In genomic region chr2:32165040-32165800, GRCm38 (mm10) we compare ENCODE assay signal across 9 mouse cellular contexts. TPM values are rescaled to one million over a fixed set of nuclear protein-coding genes. Genes with fewer than 3 reads are reported as not detected.
DNase-seq lines count a peak whose midpoint lies in the region; ATAC-seq and TF ChIP-seq lines count a peak whose summit lies in the region.
"Had no signal": no experiment of that assay in that cellular context is flagged by ENCODE, and none has a peak within 500 bp of the region (broad histone marks: within the 10 kb centered on the region; RNA-seq: fewer than 3 reads in every experiment).

No protein-coding gene starts in this region.

- peak; percentile 81 for DNase-seq in kidney, adult 2 months
- no peak for DNase-seq in kidney, postnatal 14 days
- no peak for DNase-seq in gastrocnemius, postnatal 10 days
- no peak for DNase-seq in cerebellum, adult 11 months
- DNase-seq: heart, adult 2 months had no signal

- ATAC-seq in liver, embryonic 15.5 days (ENCODE audit: insufficient read depth), result peak; percentile 67; the same call in 1 of the 2 replicates

- TF ChIP-seq CTCF in kidney, adult 2 months (conservative IDR thresholded peaks at IDR 0.05; ENCODE audit: insufficient read depth, insufficient read length, low read depth, low read length), result no peak
- TF ChIP-seq CTCF in E14TG2a.4 (conservative IDR thresholded peaks at IDR 0.05; ENCODE audit: low read length), result no peak
- TF ChIP-seq CTCF in bone marrow, adult 2 months (IDR thresholded peaks at IDR 0.05; ENCODE audit: control insufficient read depth, insufficient read depth, low read length), result no peak

- H3K4me2 ChIP-seq in liver, embryonic 15.5 days, result peak overlapping the region; percentile 42

- peak overlapping the region; percentile 3; the same call in 1 of the 2 replicates for H3K9ac ChIP-seq in liver, embryonic 15.5 days

- H3K9me3 ChIP-seq in E14TG2a.4 (ENCODE audit: low read length), result 0 out of 2 replicates have a peak, but pooled peaks cover 2% of the 10 kb centered on the region
- no peaks in the 10 kb centered on the region for H3K9me3 ChIP-seq in liver, embryonic 15.5 days (replicated peaks)

- no peaks in the 10 kb centered on the region for H3K27me3 ChIP-seq in kidney, adult 2 months (replicated peaks; ENCODE audit: control insufficient read depth, insufficient read depth, low read length)
- H3K27me3 ChIP-seq in E14TG2a.4 (ENCODE audit: insufficient read depth, low read length), result no peaks in the 10 kb centered on the region
- no peaks in the 10 kb centered on the region for H3K27me3 ChIP-seq in liver, embryonic 15.5 days

- no peak for TF ChIP-seq POLR2A in kidney, adult 2 months (IDR thresholded peaks at IDR 0.05; ENCODE audit: low read depth, low read length)
- TF ChIP-seq POLR2A in bone marrow, adult 2 months (IDR thresholded peaks at IDR 0.05; ENCODE audit: borderline replicate concordance, control insufficient read depth, low read depth, low read length), result no peak

- H3K4me3 ChIP-seq in kidney, adult 2 months (ENCODE audit: insufficient read depth, low read depth, low read length), result no peak overlapping the region
- peak overlapping the region; percentile 81 for H3K4me3 ChIP-seq in E14TG2a.4 (replicated peaks; ENCODE audit: low read length)
- no peak overlapping the region for H3K4me3 ChIP-seq in bone marrow, adult 2 months (replicated peaks; ENCODE audit: control insufficient read depth, low read depth, low read length)
- H3K4me3 ChIP-seq in liver, embryonic 15.5 days (replicated peaks), result no peak overlapping the region
- H3K4me3 ChIP-seq: heart, adult 2 months had no signal

- H3K27ac ChIP-seq in kidney, adult 2 months (ENCODE audit: insufficient read depth, low read depth, low read length), result no peak overlapping the region
- peak overlapping the region; percentile 45; the same call in 1 of the 2 replicates for H3K27ac ChIP-seq in bone marrow, adult 2 months (ENCODE audit: control insufficient read depth, insufficient read depth, low read depth, low read length, poor library complexity)
- H3K27ac ChIP-seq in liver, embryonic 15.5 days (replicated peaks), result peak overlapping the region; percentile 77
- H3K27ac ChIP-seq: heart, adult 2 months; macrophage had no signal

- H3K36me3 ChIP-seq in kidney, adult 2 months (ENCODE audit: control insufficient read depth, insufficient read depth, low read length), result no peaks in the 10 kb centered on the region
- peaks cover 28% of the 10 kb centered on the region for H3K36me3 ChIP-seq in E14TG2a.4 (ENCODE audit: insufficient read depth, low read length)
- H3K36me3 ChIP-seq in liver, embryonic 15.5 days (replicated peaks), result 0 out of 2 replicates have a peak, but pooled peaks cover 6% of the 10 kb centered on the region

- H3K4me1 ChIP-seq in kidney, adult 2 months (ENCODE audit: control insufficient read depth, insufficient read depth, low read length), result peaks cover 39% of the 10 kb centered on the region
- H3K4me1 ChIP-seq in E14TG2a.4 (replicated peaks; ENCODE audit: low read depth, low read length), result peaks cover 95% of the 10 kb centered on the region
- peaks cover 19% of the 10 kb centered on the region for H3K4me1 ChIP-seq in bone marrow, adult 2 months (ENCODE audit: control insufficient read depth, insufficient read depth, low read length)
- peaks cover 83% of the 10 kb centered on the region for H3K4me1 ChIP-seq in liver, embryonic 15.5 days (replicated peaks)

- WGBS in kidney, adult 2 months, result 56% methylated on average over 11 of the region's 11 CpGs
- 75% methylated on average over 11 of the region's 11 CpGs for WGBS in bone marrow, adult 2 months
- WGBS in liver, embryonic 15.5 days (ENCODE audit: insufficient replicate concordance), result 73% methylated on average over 11 of the region's 11 CpGs

RNA-seq across cellular contexts. Expression of gene Prrc2b, which starts 14.3 kb away (rescaled TPM):
- 42.5 and 43.5 TPM in 2 replicates for polyA plus RNA-seq in kidney, adult 2 months (2012; rRNA removed)
- polyA plus RNA-seq in bone marrow, adult 2 months (2011; ENCODE audit: insufficient read depth, insufficient read length, low replicate concordance, missing spikeins), result 32.3 and 44.5 TPM in 2 replicates
- polyA plus RNA-seq in liver, embryonic 15.5 days (2015; fragmentation: Nextera tagmentation; extraction: Ambion mirVana), result 8.3 and 9.6 TPM in 2 replicates
- 100 to 1,000 TPM; 104 to 111 TPM for total RNA-seq in gastrocnemius, postnatal 10 days (2021)
